Mouse (Mus musculus): Measurements from ENCODE around the gene Gm17783. TPM values are rescaled to one million over a fixed set of nuclear protein-coding genes. Genes with fewer than 3 reads are reported as not detected.

Gene Gm17783
- total and polyA plus RNA-seq, 3 experiments, result not detected

- Histone ChIP-seq H3K9me3 (replicated peaks; ENCODE audit: insufficient read depth, low read length) (no peaks in the 10 kb centered on the region), H3K27me3 (ENCODE audit: control insufficient read depth in 1 of 2, insufficient read depth in 2 of 2, low read length in 2 of 2) (no peaks in the 10 kb centered on the region), H3K4me3 (ENCODE audit: control insufficient read depth in 1 of 2, insufficient read depth in 1 of 2, low read depth in 2 of 2, low read length in 2 of 2) (no peak within 1 kb of the TSS), H3K4me1 (ENCODE audit: control insufficient read depth in 1 of 2, insufficient read depth in 2 of 2, low read length in 2 of 2) (no peaks in the 10 kb centered on the region), H3K79me2 (ENCODE audit: control insufficient read depth, insufficient read depth, low read length, poor library complexity) (no peaks in the 10 kb centered on the region), H3K27ac (ENCODE audit: control insufficient read depth, low read depth, low read length) (no peak within 1 kb of the TSS), H3K36me3 (ENCODE audit: control insufficient read depth in 1 of 2, insufficient read depth in 2 of 2, low read length in 2 of 2) (no peaks in the 10 kb centered on the region), H3K9ac (ENCODE audit: control insufficient read depth, low read depth, low read length, poor library complexity, severe bottlenecking) (no peak within 1 kb of the TSS)
- DNase-seq (ENCODE audit: low read depth, low spot score), result no peak
- no peak for TF ChIP-seq EP300 (IDR thresholded peaks at IDR 0.05; ENCODE audit: low read depth in 1 of 2, low read length in 2 of 2)
- no peak for TF ChIP-seq MEF2A (IDR thresholded peaks at IDR 0.05; ENCODE audit: extremely low read depth, insufficient replicate concordance, low read depth, low read length, poor library complexity, severe bottlenecking)
- TF ChIP-seq HCFC1 (IDR thresholded peaks at IDR 0.05; ENCODE audit: low read depth, low read length), result no peak
- no peak for TF ChIP-seq KAT2A (conservative IDR thresholded peaks at IDR 0.05; ENCODE audit: low read depth, low read length)
- no peak for TF ChIP-seq POLR2AphosphoS5 (IDR thresholded peaks at IDR 0.05; ENCODE audit: borderline replicate concordance, low read depth, low read length)
These were observed 3.2 kb upstream of the Gm17783 start, which contains the start of gene Slc9c1 for GRCm38 (mm10) chr16:45535009-45535408. Gene Slc9c1 (plus strand): TSS chr16:45535309.

- Histone ChIP-seq H3K27ac (ENCODE audit: control insufficient read depth, low read depth, low read length) (no peak overlapping the region), H3K4me1 (ENCODE audit: control insufficient read depth in 1 of 2, insufficient read depth in 2 of 2, low read length in 2 of 2) (no peaks in the 10 kb centered on the region), H3K36me3 (ENCODE audit: control insufficient read depth in 1 of 2, insufficient read depth in 2 of 2, low read length in 2 of 2) (no peaks in the 10 kb centered on the region), H3K9me3 (replicated peaks; ENCODE audit: insufficient read depth, low read length) (no peaks in the 10 kb centered on the region), H3K27me3 (ENCODE audit: control insufficient read depth in 1 of 2, insufficient read depth in 2 of 2, low read length in 2 of 2) (peaks cover 0 to 1% of the 10 kb centered on the region in 2 experiments; a peak in 1 of 4 replicates), H3K4me3 (ENCODE audit: control insufficient read depth in 1 of 2, insufficient read depth in 1 of 2, low read depth in 2 of 2, low read length in 2 of 2) (no peak overlapping the region), H3K79me2 (ENCODE audit: control insufficient read depth, insufficient read depth, low read length, poor library complexity) (no peaks in the 10 kb centered on the region), H3K9ac (ENCODE audit: control insufficient read depth, low read depth, low read length, poor library complexity, severe bottlenecking) (no peak overlapping the region)
- no peak for DNase-seq (ENCODE audit: low read depth, low spot score)
- TF ChIP-seq ETS1 (IDR thresholded peaks at IDR 0.05; ENCODE audit: low read depth, low read length) (no peak), USF1 (IDR thresholded peaks at IDR 0.05; ENCODE audit: low read depth, low read length) (no peak), SIN3A (IDR thresholded peaks at IDR 0.05; ENCODE audit: low read length) (no peak), UBTF (IDR thresholded peaks at IDR 0.05; ENCODE audit: borderline replicate concordance, insufficient read depth, low read depth, low read length) (no peak), ZNF384 (IDR thresholded peaks at IDR 0.05; ENCODE audit: low read depth, low read length) (no peak), MYC (IDR thresholded peaks at IDR 0.05; ENCODE audit: low read depth, low read length) (no peak), TCF12 (IDR thresholded peaks at IDR 0.05; ENCODE audit: low read depth, low read length) (no peak), RCOR1 (IDR thresholded peaks at IDR 0.05; ENCODE audit: low read depth, low read length) (no peak), MAX (IDR thresholded peaks at IDR 0.05; ENCODE audit: low read length) (no peak), TBP (IDR thresholded peaks at IDR 0.05; ENCODE audit: low read depth, low read length) (no peak), POLR2AphosphoS2 (IDR thresholded peaks at IDR 0.05; ENCODE audit: low read length) (no peak), POLR2AphosphoS5 (IDR thresholded peaks at IDR 0.05; ENCODE audit: borderline replicate concordance, low read depth, low read length) (no peak), HCFC1 (IDR thresholded peaks at IDR 0.05; ENCODE audit: low read depth, low read length) (no peak), BHLHE40 (IDR thresholded peaks at IDR 0.05; ENCODE audit: borderline replicate concordance, low read depth, low read length) (no peak), GABPA (IDR thresholded peaks at IDR 0.05; ENCODE audit: low read depth, low read length) (no peak)
These were observed 6.3 kb downstream of the Gm17783 start for GRCm38 (mm10) chr16:45525551-45525950.
